Mouse (Mus musculus) erythroblast, adult 5-6 weeks (primary cell): Measurements from ENCODE around the gene Stx11. TPM values are rescaled to one million over a fixed set of nuclear protein-coding genes. Genes with fewer than 3 reads are reported as not detected.

Experiments used
- ATAC-seq: replicated peaks from 2 replicates; pipeline ENCODE4 v1.8.0; 2016; ENCODE audit warnings: moderate number of reproducible peaks, mild to moderate bottlenecking, moderate TSS enrichment, inconsistent platforms; ENCODE audit not compliant: poor library complexity, low FRiP score, severe bottlenecking
- total RNA-seq, 2 experiments: library from RNA; stranded (forward) in 1 of 2; stranded (reverse) in 1 of 2; fragments of 150-400 nt in 1 of 2; fragments of 200-764, 138-1000 nt in 1 of 2; gene quantifications; 2 replicates each; pipeline versions ENCODE4 v1.2.3 to v1.2.4; 2015 to 2017; ENCODE audit warnings: low replicate concordance in 2 of 2

The Stx11 gene
- total RNA-seq (2015; ENCODE audit: low replicate concordance), result 7.9 and 11.7 TPM in 2 replicates
- total RNA-seq (2017; ENCODE audit: low replicate concordance), result 7.6 and 8.1 TPM in 2 replicates

- ATAC-seq, result peak; percentile 89
Measured at GRCm38 (mm10) chr10:12964151-12965075, at the start of gene Stx11. Gene Stx11 (minus strand): TSS chr10:12964298.

GRCm38 (mm10) chr10:13008737-13009121 is 44.6 kb upstream of the Stx11 start:
- peak; percentile 55 for ATAC-seq

GRCm38 (mm10) chr10:13007876-13008736 is 44.0 kb upstream of the Stx11 start:
- peak; percentile 99 for ATAC-seq

- no peak for ATAC-seq
Measured at GRCm38 (mm10) chr10:13005043-13005442, 40.9 kb upstream of the Stx11 start, which contains the start of gene Sf3b5. Gene Sf3b5 (plus strand): TSS chr10:13005343.

GRCm38 (mm10) chr10:12996736-12997477 is 32.8 kb upstream of the Stx11 start:
- peak; percentile 95 for ATAC-seq

GRCm38 (mm10) chr10:12993411-12994039 is 29.4 kb upstream of the Stx11 start:
- ATAC-seq, result no peak

- ATAC-seq, result no peak
Measured at GRCm38 (mm10) chr10:12991953-12992352, 27.9 kb upstream of the Stx11 start.

- no peak for ATAC-seq
Measured at GRCm38 (mm10) chr10:12986943-12987342, 22.8 kb upstream of the Stx11 start.

- no peak for ATAC-seq
Measured at GRCm38 (mm10) chr10:12986485-12986884, 22.4 kb upstream of the Stx11 start.

- no peak for ATAC-seq
Measured at GRCm38 (mm10) chr10:12985028-12985427, 20.9 kb upstream of the Stx11 start.

GRCm38 (mm10) chr10:12983516-12983915 is 19.4 kb upstream of the Stx11 start:
- ATAC-seq, result no peak

- no peak for ATAC-seq
Measured at GRCm38 (mm10) chr10:12981071-12981470, 17.0 kb upstream of the Stx11 start.

GRCm38 (mm10) chr10:12977787-12978212 is 13.7 kb upstream of the Stx11 start:
- ATAC-seq, result no peak

- ATAC-seq, result no peak
Measured at GRCm38 (mm10) chr10:12976552-12976951, 12.5 kb upstream of the Stx11 start.

- no peak for ATAC-seq
Measured at GRCm38 (mm10) chr10:12975957-12976356, 11.9 kb upstream of the Stx11 start.

- ATAC-seq, result no peak
Measured at GRCm38 (mm10) chr10:12975461-12975860, 11.4 kb upstream of the Stx11 start.

GRCm38 (mm10) chr10:12974572-12974971 is 10.5 kb upstream of the Stx11 start:
- no peak for ATAC-seq

GRCm38 (mm10) chr10:12965669-12966180 is 1.6 kb upstream of the Stx11 start:
- ATAC-seq, result no peak
